Comparison of ENCODE assay signal across 1 mouse cellular context in the genomic region with DNA sequence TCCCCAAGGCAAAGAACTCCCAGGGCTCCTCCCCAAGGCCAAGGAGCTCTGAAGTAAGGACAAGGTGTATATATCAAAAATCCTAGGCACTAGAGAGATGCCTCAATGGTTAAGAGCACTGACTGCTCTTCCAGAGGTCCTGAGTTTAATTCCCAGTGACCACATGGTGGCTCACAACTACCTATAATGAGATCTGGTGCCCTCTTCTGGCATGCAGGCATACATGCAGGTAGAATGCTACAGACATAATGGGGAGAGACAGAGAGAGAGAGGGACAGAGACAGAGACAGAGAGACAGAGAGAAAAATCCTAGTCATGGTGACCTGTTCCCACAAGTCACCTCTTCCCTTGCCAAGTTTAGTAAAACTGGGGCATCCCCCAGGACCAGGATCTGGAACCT.
A peak's percentile ranks its signal among the peaks of the same experiment; 100 is the strongest.
TF ChIP-seq lines count a peak whose summit lies in the region.

No protein-coding gene starts in this region.

TF ChIP-seq in MEL, 35 proteins besides CTCF, POLR2A, EP300 and RAD21 (continued from another document):
- no peak for TF ChIP-seq ZNF384 (IDR thresholded peaks at IDR 0.05; ENCODE audit: low read depth, low read length)
- TF ChIP-seq ETS1 (IDR thresholded peaks at IDR 0.05; ENCODE audit: low read depth, low read length): 0 out of 2 replicates have a peak, but pooled peaks have one; percentile 4
- TF ChIP-seq E2F4 (IDR thresholded peaks at IDR 0.05; ENCODE audit: borderline replicate concordance, low read depth, low read length): no peak
- no peak for TF ChIP-seq KAT2A (conservative IDR thresholded peaks at IDR 0.05; ENCODE audit: low read depth, low read length)
- 0 out of 2 replicates have a peak, but pooled peaks have one; percentile 23 for TF ChIP-seq ZC3H11A (IDR thresholded peaks at IDR 0.05; ENCODE audit: low read depth, low read length)
